7 mouse cellular contexts compared by ENCODE assay signal in genomic region chr6:99439214-99439877, GRCm38 (mm10).
DNase-seq lines count a peak whose midpoint lies in the region; ATAC-seq and TF ChIP-seq lines count a peak whose summit lies in the region.

No protein-coding gene starts in this region.

- H3K9ac ChIP-seq in forebrain, postnatal 0 days: no peak overlapping the region
- H3K9ac ChIP-seq in kidney, embryonic 15.5 days: no peak overlapping the region
- peak overlapping the region; percentile 51 for H3K9ac ChIP-seq in neural tube, embryonic 13.5 days

- H3K4me2 ChIP-seq in forebrain, postnatal 0 days (ENCODE audit: low read depth): peak overlapping the region; percentile 13; the same call in 1 of the 2 replicates
- H3K4me2 ChIP-seq in kidney, embryonic 15.5 days: peak overlapping the region; percentile 45
- H3K4me2 ChIP-seq in neural tube, embryonic 13.5 days: peak overlapping the region; percentile 30

- H3K36me3 ChIP-seq in forebrain, postnatal 0 days (ENCODE audit: insufficient read depth): no peaks in the 10 kb centered on the region; the same call in 1 of the 2 replicates
- peaks cover 14% of the 10 kb centered on the region for H3K36me3 ChIP-seq in kidney, embryonic 15.5 days
- H3K36me3 ChIP-seq in neural tube, embryonic 13.5 days: 0 out of 2 replicates have a peak, but pooled peaks cover 4% of the 10 kb centered on the region

- H3K27ac ChIP-seq in forebrain, postnatal 0 days (ENCODE audit: low read depth, low read length): peak overlapping the region; percentile 43
- peak overlapping the region; percentile 84 for H3K27ac ChIP-seq in kidney, embryonic 15.5 days
- H3K27ac ChIP-seq in neural tube, embryonic 13.5 days (replicated peaks): peak overlapping the region; percentile 74

- DNase-seq in right cerebral cortex, postnatal 4 days: peak; percentile 16
- DNase-seq in right cerebral cortex, adult 2 months (ENCODE audit: low spot score in 2 of 2): no peak
- no peak for DNase-seq in forebrain, postnatal 0 days
- DNase-seq in left cerebral cortex, adult 11 months (ENCODE audit: low spot score): no peak

- 9% methylated on average over 9 of the region's 9 CpGs for WGBS in forebrain, postnatal 0 days
- WGBS in kidney, embryonic 15.5 days: 9% methylated on average over 9 of the region's 9 CpGs
- WGBS in neural tube, embryonic 13.5 days: 5% methylated on average over 9 of the region's 9 CpGs

- no peaks in the 10 kb centered on the region for H3K9me3 ChIP-seq in forebrain, postnatal 0 days (ENCODE audit: low read length)
- H3K9me3 ChIP-seq in kidney, embryonic 15.5 days (replicated peaks): no peaks in the 10 kb centered on the region
- no peaks in the 10 kb centered on the region for H3K9me3 ChIP-seq in neural tube, embryonic 13.5 days

- H3K4me1 ChIP-seq in forebrain, postnatal 0 days (ENCODE audit: insufficient read depth): peaks cover 12% of the 10 kb centered on the region; the same call in 1 of the 2 replicates
- H3K4me1 ChIP-seq in kidney, embryonic 15.5 days: peaks cover 40% of the 10 kb centered on the region
- H3K4me1 ChIP-seq in neural tube, embryonic 13.5 days (replicated peaks): peaks cover 50% of the 10 kb centered on the region

- H3K27me3 ChIP-seq in forebrain, postnatal 0 days (ENCODE audit: insufficient read depth, low read length): no peaks in the 10 kb centered on the region
- no peaks in the 10 kb centered on the region for H3K27me3 ChIP-seq in kidney, embryonic 15.5 days
- no peaks in the 10 kb centered on the region for H3K27me3 ChIP-seq in neural tube, embryonic 13.5 days

- no peak overlapping the region for H3K4me3 ChIP-seq in forebrain, postnatal 0 days (ENCODE audit: low read depth, low read length)
- no peak overlapping the region for H3K4me3 ChIP-seq in kidney, embryonic 15.5 days (replicated peaks)
- no peak overlapping the region for H3K4me3 ChIP-seq in neural tube, embryonic 13.5 days

- ATAC-seq in forebrain, postnatal 0 days: peak; percentile 23; the same call in 1 of the 2 replicates
- ATAC-seq in kidney, embryonic 15.5 days (replicated peaks; ENCODE audit: low FRiP score): no peak
- 0 out of 2 replicates have a peak, but pooled peaks have one; percentile 13 for ATAC-seq in neural tube, embryonic 13.5 days (ENCODE audit: low read depth)
- no peak for ATAC-seq in monocyte, adult 5-6 weeks (replicated peaks; ENCODE audit: insufficient number of reproducible peaks, low FRiP score, low TSS enrichment, poor library complexity, severe bottlenecking)

- TF ChIP-seq CTCF in forebrain, postnatal 0 days (IDR thresholded peaks at IDR 0.05; ENCODE audit: low read depth): no peak

Comparison
In these comparisons a context has a peak if more than half of its experiments do, and no peak if none do; other contexts are left out.
1. ATAC-seq: peak in forebrain, postnatal 0 days (single experiment) and neural tube, embryonic 13.5 days (single experiment); none in kidney, embryonic 15.5 days (single experiment) and monocyte, adult 5-6 weeks (single experiment).
2. Peak in every context shown above with its lines, with median percentiles within 50 percentile points of each other: H3K27ac ChIP-seq and H3K4me2 ChIP-seq.